Mouse (Mus musculus) layer of hippocampus, adult 9-10 months (tissue): ENCODE data around the gene Gm21616.
"Not testable (repeated sequence)": the region's sequence is repeated elsewhere in the genome, so short reads cannot be mapped to it uniquely, and the experiment has no call there.

ENCODE experiments used
- DNase-seq: peaks from one replicate; pipeline ENCODE4 v3.0.0; 2022; ENCODE audit warnings: low spot score

Gene Gm21616

DNA sequence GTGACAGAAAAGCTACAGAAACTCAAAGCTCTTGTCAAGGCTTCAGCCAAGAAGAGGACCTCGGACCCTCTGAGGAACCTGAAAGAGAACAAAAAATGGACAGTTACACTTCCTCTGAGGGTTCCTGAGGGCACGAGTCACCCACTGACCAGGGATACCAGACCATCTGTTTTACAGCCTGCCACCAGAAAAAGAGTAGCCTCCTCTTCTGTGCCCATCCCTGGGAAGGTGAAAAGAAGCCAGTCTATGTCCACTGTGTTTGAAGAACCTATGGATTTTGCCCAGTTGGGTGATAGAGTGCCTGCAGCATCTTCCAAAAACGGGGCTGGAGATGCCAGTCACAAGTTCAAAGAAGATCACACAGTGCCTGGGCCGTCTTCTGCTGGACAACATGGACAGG lies at the start of gene Gm21616:
Gene Gm21616 (plus strand): TSS at position 301 of the 400 bp plus-strand sequence.
- DNase-seq, result not testable (repeated sequence)
